Mouse (Mus musculus) splenic B cell, adult 2 months (primary cell): ENCODE measurements around the gene Ppp4r4.
"Not testable (repeated sequence)": the region's sequence is repeated elsewhere in the genome, so short reads cannot be mapped to it uniquely, and the experiment has no call there.

Source experiments
- DNase-seq: peaks from one replicate; pipeline ENCODE4 v3.0.0-alpha.2; 2011; ENCODE audit warnings: low read depth, low spot score
- H3K27me3 ChIP-seq: 2 replicates; pipeline ENCODE4 v1.6.1; 2012; ENCODE audit warnings: mild to moderate bottlenecking, low read length, moderate library complexity, mixed read lengths; ENCODE audit not compliant: control insufficient read depth, poor library complexity, insufficient read depth, severe bottlenecking
- H3K36me3 ChIP-seq: 2 replicates; pipeline ENCODE4 v1.6.1; 2012; ENCODE audit warnings: mild to moderate bottlenecking, low read length, moderate library complexity, mixed read lengths; ENCODE audit not compliant: control insufficient read depth, poor library complexity, insufficient read depth, severe bottlenecking

The Ppp4r4 gene

DNA sequence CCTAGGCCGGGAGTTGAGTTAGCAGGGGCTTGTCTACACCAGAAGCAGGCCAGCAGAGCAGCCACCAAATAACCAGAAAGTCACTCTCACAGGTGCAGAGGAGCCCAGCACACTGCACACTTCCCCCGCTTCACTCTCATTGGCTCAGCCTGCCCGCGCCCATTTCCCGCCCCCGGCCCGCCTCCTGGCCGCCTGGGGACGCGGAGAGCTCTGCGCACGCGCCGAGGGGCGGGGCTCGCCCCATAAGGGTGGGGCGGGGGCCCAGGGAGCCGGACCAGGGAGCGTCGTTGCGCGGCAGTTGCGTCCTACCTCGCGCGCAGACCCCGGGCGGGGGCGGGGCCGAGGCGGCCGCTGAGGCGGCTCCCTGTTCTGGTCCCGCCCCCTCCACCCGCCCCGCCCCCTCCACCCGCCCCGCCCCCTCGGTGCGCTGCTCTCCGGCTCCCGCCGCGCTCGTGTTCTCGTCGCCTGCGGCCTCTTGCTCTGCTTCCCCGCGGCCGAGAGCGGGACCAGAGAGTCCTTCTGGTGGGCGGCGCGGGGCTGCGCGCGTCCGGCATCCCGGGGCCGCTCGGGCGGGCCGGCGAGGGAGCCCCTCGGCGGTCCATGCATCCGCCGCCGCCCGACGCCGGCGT lies at the start of gene Ppp4r4:
Ppp4r4 (plus strand) TSS at position 264 of the 629 bp plus-strand sequence.
- DNase-seq: peak; percentile 91
- H3K27me3 ChIP-seq: no peaks in the 10 kb centered on the region; the same call in 1 of the 2 replicates
- H3K36me3 ChIP-seq: no peaks in the 10 kb centered on the region

GRCm38 (mm10) chr12:103482781-103483180 lies 49.3 kb upstream of the Ppp4r4 start:
- DNase-seq: no peak
- Histone ChIP-seq H3K27me3 (no peaks in the 10 kb centered on the region), H3K36me3 (no peaks in the 10 kb centered on the region)

DNA sequence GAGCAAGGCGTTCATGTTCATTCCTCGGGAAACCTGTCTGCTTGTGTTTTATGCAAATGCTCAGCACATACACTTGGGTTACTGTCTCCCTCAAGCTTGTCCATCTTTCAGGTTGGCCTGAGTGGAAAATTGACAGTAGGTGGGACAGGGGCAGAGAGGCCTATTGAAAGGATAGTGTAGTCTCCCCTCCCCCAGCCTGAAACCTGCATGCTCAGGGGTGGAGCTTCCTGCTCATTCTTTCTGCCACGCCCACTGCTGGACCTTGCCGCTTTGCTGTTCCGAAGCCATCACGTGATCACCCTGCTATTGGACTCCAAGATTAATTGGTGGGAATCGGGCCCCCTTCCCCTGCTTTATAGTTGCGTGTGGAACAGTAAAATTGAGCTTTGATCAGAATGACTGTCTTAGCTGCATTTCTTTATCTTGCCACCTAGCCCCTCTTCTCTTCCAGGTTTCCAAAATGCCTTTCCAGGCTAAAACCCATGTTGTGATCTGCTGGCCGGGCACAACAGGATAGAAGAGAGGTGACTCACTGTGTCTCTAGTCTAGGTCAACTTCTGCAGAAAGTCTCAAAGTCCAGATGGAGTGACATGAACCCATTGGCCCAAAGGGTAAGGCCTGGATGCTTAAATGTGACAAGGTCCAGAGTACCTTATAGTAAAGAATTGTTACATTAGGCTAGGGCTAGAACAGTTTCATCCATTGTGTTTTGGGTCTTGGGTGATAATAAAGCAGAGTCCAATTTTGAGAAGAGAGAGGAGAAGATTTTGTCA lies 47.7 kb upstream of the Ppp4r4 start:
- not testable (repeated sequence) for H3K27me3 ChIP-seq, DNase-seq, H3K36me3 ChIP-seq

- H3K27me3 ChIP-seq: no peaks in the 10 kb centered on the region
- no peak for DNase-seq
- H3K36me3 ChIP-seq: no peaks in the 10 kb centered on the region
These were observed 45.4 kb upstream of the Ppp4r4 start for GRCm38 (mm10) chr12:103486726-103487125.

DNA sequence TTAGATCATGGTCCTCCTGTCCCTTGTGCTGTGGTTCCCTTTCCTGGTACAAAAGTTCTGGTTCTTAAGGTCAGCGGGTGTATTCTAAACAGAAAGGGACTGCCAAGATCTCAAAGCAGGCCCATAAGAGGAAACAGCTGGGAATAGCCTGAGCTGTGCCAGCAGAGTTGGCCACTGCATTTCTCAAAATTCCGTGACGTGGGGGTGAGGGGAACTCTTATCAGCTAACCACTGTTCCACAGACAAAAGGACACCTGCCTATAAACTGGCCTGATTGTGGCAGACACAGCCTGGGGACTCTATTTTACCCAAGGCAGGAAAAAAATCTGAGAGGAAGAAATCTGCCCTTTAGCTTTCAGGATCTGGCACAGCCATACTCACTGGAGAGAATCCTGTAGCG lies 44.8 kb upstream of the Ppp4r4 start:
- H3K36me3 ChIP-seq: no peaks in the 10 kb centered on the region
- no peaks in the 10 kb centered on the region for H3K27me3 ChIP-seq
- no peak for DNase-seq

DNA sequence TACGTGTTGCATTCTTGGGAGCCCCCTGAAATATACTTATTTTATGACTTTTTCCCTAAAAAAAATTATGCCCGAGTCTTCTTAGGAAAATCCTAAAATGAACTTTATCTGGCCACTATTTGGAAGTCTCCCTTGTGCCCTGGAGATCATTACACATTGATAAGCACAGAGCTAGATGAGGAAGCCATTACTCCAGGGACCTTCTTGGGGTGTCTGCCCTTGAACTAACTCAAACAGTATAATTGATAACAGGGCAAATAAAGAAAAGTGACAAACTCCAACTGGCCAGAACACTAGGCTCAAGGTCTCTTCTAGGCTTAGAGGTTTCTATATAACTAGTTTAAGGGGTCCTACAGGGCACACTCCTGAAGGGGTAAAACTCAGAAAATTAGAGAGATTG lies 44.3 kb upstream of the Ppp4r4 start:
- DNase-seq: no peak
- no peaks in the 10 kb centered on the region for H3K27me3 ChIP-seq

DNA sequence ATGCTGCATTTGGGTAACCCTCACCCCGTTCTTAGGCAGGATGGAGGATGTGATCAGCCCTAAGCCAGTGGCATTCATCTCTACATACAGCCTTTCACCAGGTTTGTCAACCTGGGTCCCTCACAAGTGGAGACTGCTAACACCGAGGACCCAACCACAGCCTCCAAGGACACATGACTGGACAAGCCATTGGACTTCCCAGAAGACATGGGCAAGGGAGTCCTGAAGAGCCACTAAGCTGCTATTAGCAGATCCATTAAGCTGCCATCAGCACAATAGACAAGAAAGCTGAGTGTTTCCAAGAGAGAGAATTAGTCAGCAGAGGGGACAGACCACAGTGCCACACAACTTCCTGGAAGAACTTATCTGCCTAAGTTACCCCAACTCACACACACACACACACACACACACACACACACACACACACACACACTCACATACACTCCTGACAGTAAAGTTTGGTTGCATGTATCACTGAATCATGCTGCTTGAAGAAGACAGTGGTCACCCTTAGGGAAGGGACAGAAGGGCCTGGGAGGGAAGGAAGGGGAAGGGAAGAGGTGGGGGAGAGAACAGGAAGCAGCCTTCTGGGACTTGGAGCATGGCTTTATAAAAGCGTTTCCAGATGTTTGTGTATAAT lies 40.9 kb upstream of the Ppp4r4 start:
- no peak for DNase-seq
- no peaks in the 10 kb centered on the region for H3K27me3 ChIP-seq
- H3K36me3 ChIP-seq: no peaks in the 10 kb centered on the region

More for the DNA sequence above, 44.3 kb upstream of the Ppp4r4 start:
- no peaks in the 10 kb centered on the region for H3K36me3 ChIP-seq

DNA sequence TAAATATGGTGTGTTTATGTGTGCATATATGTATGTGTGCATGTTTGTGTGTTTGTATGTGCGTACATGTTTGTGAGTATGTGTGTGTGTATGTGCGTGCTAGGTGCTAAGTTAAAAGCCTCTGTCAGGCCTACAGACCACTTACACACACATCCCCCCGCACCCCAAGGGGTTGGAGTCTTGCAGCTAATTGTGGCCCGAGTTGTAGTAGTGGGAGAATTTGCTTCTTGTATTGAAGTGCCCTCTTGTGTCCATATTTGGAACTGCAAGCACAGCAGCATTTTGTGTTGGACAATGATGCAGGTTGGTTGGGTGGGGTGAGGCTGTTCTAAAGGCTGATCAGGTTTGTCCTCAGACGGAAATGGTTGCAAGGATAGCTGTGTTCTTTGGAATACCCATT lies 39.3 kb upstream of the Ppp4r4 start:
- DNase-seq: peak; percentile 90
- Histone ChIP-seq H3K27me3 (no peaks in the 10 kb centered on the region), H3K36me3 (no peaks in the 10 kb centered on the region)

DNA sequence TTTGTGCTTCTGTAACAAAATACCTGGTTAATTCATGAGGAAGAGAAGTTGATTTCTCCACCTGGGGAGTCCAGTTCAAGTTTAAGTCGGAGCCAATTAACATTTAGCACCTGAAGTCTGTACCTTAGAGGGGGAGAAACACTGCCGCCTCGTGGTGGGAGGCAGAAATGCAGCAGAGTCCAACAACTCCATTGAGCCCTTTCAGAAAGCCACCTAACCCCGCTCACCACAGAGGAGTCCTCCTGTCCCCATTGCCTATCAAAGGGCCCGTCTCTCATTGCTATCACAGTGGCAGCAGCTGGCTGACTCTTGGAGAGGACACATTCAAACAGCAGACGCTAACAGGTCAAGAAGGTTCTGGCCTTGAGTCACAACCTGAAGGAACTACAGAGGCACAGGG lies 37.6 kb upstream of the Ppp4r4 start:
- DNase-seq: peak; percentile 80
- Histone ChIP-seq H3K27me3 (no peaks in the 10 kb centered on the region), H3K36me3 (no peaks in the 10 kb centered on the region)

DNA sequence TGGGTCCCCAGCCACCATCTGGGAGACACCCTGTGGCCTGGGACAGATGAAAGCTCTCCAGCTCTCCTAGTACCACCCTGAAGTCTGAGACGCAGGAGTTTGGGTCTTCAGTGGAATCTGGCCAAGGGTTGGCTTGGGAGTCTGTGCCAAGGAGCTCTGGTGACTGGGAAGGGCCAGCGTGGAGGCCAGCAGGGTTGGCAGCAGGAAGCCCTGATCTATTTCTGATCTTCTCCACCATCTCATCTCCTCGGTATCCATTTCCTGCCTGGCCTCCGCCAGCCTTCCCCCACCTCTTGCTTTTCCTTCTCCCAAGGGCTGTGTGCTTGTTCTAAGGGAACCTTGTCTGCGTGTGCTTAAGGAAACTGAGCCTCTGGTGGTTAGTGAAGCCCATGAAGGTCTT lies 33.3 kb upstream of the Ppp4r4 start:
- Histone ChIP-seq H3K27me3 (no peaks in the 10 kb centered on the region), H3K36me3 (no peaks in the 10 kb centered on the region)
- DNase-seq: no peak

GRCm38 (mm10) chr12:103499261-103499660 lies 32.8 kb upstream of the Ppp4r4 start:
- no peak for DNase-seq
- H3K36me3 ChIP-seq: no peaks in the 10 kb centered on the region
- H3K27me3 ChIP-seq: no peaks in the 10 kb centered on the region

GRCm38 (mm10) chr12:103503300-103503699 lies 28.8 kb upstream of the Ppp4r4 start:
- no peaks in the 10 kb centered on the region for H3K36me3 ChIP-seq
- no peak for DNase-seq
- H3K27me3 ChIP-seq: no peaks in the 10 kb centered on the region

DNA sequence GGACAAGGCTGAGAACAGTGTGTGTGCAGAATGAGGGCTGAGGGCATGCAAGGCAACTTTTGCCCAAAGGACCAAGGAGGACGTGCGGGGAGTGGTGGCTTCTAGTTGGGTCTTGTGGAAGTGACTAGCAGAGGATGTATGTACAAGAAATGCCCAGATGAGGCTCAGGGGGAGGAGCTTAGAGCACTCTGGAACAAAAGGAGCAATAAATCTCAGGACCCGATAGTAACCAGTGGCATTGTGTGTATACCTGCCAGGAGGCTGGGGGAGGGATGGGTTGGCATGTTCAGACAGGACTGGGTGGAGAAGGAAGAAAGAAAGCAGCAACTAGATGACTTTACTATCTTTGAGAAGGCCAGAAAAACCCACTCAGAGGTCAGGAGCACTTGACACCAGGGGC lies 27.7 kb upstream of the Ppp4r4 start:
- Histone ChIP-seq H3K27me3 (no peaks in the 10 kb centered on the region), H3K36me3 (no peaks in the 10 kb centered on the region)
- DNase-seq: no peak

DNA sequence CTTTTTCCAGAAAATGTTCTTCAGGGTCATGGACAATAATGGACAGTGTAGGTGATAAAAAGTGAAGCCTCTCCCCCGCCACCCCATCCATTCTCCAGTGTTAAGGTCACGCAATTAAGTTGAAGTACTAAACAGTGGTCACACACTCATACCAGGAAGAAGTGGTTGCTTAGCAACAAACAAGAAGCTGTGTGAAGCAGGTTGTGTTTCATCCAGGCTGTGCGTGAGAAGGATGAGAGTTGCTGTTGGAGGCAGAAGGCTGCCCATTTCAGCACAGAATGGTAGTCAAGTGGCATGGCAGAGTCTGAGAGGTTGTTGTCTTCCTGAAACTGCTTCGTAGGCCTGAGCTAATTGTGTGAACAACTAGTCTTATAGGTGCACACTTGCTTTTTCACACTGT lies 23.7 kb upstream of the Ppp4r4 start:
- Histone ChIP-seq H3K27me3 (no peaks in the 10 kb centered on the region), H3K36me3 (no peaks in the 10 kb centered on the region)
- no peak for DNase-seq

DNA sequence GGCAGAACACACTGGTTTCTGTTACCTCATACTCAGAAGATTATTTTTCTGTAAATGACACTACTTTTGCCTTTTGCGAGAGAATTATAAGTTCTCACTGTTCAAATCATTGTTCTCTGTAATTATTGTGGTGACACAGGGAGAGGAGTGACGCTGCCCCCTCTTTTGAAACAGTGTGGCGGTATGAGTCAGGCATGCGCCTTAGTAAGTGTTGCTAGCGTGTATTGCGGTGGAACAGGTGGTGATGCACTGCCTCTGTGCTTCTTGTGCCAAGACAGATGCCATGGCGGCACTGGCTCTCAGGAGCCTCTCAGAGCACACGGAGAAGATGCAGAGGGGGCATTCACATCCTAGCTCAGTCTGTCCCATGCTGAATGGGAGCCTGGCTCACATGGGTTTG lies 22.2 kb upstream of the Ppp4r4 start:
- DNase-seq: no peak
- no peaks in the 10 kb centered on the region for H3K36me3 ChIP-seq
- no peaks in the 10 kb centered on the region for H3K27me3 ChIP-seq
